Mouse (Mus musculus) forebrain, embryonic 14.5 days (tissue): ENCODE measurements around the gene Tbc1d30. TPM values are rescaled to one million over a fixed set of nuclear protein-coding genes. Genes with fewer than 3 reads are reported as not detected.

Source experiments
- ATAC-seq: fragments of 200-750 bp; cut with Nextera tagmentation; 2 replicates; pipeline ENCODE4 v1.8.0; 2017; ENCODE audit warnings: mild to moderate bottlenecking, moderate library complexity
- DNase-seq: peaks from one replicate; pipeline ENCODE4 v3.0.0-alpha.2; 2015; ENCODE audit warnings: low spot score
- H3K27ac ChIP-seq: fragments of 300-500 bp; sonication (generic); 2 replicates; pipeline ENCODE4 v1.5.1; 2014; ENCODE audit warnings: low read depth, mild to moderate bottlenecking, control low read depth, low read length, moderate library complexity
- H3K27me3 ChIP-seq: fragments of 300-500 bp; sonication (generic); replicated peaks from 2 replicates; pipeline ENCODE4 v1.6.1; 2014; ENCODE audit warnings: low read length, control low read depth, mixed read lengths; ENCODE audit not compliant: control insufficient read depth, insufficient read depth
- H3K36me3 ChIP-seq: fragments of 300-500 bp; sonication (generic); 2 replicates; pipeline ENCODE4 v1.6.1; 2014; ENCODE audit warnings: low read length, control low read depth; ENCODE audit not compliant: control insufficient read depth, insufficient read depth
- H3K4me1 ChIP-seq: fragments of 300-500 bp; sonication (generic); 2 replicates; pipeline ENCODE4 v1.6.1; 2014; ENCODE audit warnings: antibody characterized with exemption, low read length, control low read depth; ENCODE audit not compliant: control insufficient read depth, insufficient read depth
- H3K4me2 ChIP-seq: fragments of 300-500 bp; sonication (generic); 2 replicates; pipeline ENCODE4 v1.6.1; 2014; ENCODE audit warnings: mild to moderate bottlenecking, control low read depth, low read length
- H3K4me3 ChIP-seq: fragments of 300-500 bp; sonication (generic); 2 replicates; pipeline ENCODE4 v1.5.1; 2014; ENCODE audit warnings: low read depth, low read length, control low read depth
- H3K9ac ChIP-seq: fragments of 300-500 bp; sonication (generic); 2 replicates; pipeline ENCODE4 v1.6.1; 2014; ENCODE audit warnings: mild to moderate bottlenecking, low read length, control low read depth, moderate library complexity
- H3K9me3 ChIP-seq: fragments of 300-500 bp; sonication (generic); replicated peaks from 2 replicates; pipeline ENCODE4 v1.6.1; 2016; ENCODE audit warnings: low read length, control low read depth, mixed read lengths; ENCODE audit not compliant: control insufficient read depth
- WGBS: fragments of 180-500 bp; shearing (Covaris S2); extraction: QIAGEN DNeasy Blood & Tissue Kit; methylation state at CpG from one replicate; pipeline ENCODE4 v1.1.7; 2014; 5-methylcytosine and 5-hydroxymethylcytosine counted together
- polyA plus RNA-seq: library from polyadenylated mRNA; unstranded; fragments of >200 nt; fragmentation: Nextera tagmentation; extraction: Ambion mirVana; gene quantifications from 2 replicates; pipeline ENCODE4 v1.2.1, GENCODE M21; 2014

Tbc1d30 gene
- polyA plus RNA-seq, 1 experiment from 2014 or later = 9.3 TPM

DNA sequence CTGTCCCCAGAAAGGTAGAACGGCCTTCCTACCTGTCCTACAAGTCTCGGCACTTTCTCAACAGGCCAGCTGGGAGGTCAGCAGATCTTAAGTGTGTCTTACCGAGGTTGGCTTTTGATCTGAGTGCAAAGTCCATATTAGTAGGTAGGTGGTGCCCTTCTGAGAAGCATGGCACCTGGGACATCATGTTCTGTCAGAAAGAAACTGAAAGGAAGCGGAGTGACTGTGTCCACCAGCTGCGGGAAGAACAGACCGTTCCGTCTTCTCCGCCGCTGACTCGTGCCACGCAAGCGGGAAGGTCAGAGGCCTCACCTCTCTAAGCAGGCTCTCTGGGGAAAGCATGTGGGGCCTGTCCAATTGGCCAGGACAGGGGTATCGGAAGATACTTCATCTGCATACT lies 33.6 kb upstream of the Tbc1d30 start:
- Histone ChIP-seq H3K4me2 (no peak overlapping the region), H3K4me3 (no peak overlapping the region), H3K36me3 (peaks cover 82% of the 10 kb centered on the region), H3K9ac (no peak overlapping the region), H3K9me3 (no peaks in the 10 kb centered on the region), H3K27me3 (no peaks in the 10 kb centered on the region), H3K4me1 (no peaks in the 10 kb centered on the region), H3K27ac (no peak overlapping the region)
- ATAC-seq (no peak), DNase-seq (no peak)
- 93% methylated on average over 13 of the region's 13 CpGs for WGBS

DNA sequence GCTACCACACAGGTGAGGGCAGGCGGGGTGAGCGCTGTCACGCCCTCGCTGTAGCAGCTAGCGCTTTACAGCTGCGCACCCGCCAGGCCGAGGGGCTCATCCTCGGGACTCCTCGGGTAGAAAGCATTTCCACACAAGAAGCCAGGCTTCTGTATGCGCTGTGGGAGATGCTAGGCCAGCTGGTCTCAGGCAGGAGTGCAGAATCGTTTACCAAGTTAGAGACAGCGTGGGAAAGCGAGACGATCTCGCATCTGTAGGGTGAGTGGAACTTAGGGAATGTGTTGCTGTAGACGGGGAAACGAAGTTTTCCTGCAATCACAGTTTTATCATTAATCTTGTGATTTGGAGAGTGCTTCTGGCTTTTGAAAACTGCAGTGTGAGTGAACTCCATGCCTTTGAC lies 30.2 kb upstream of the Tbc1d30 start:
- 93% methylated on average over 18 of the region's 18 CpGs for WGBS
- no peaks in the 10 kb centered on the region for H3K9me3 ChIP-seq

DNA sequence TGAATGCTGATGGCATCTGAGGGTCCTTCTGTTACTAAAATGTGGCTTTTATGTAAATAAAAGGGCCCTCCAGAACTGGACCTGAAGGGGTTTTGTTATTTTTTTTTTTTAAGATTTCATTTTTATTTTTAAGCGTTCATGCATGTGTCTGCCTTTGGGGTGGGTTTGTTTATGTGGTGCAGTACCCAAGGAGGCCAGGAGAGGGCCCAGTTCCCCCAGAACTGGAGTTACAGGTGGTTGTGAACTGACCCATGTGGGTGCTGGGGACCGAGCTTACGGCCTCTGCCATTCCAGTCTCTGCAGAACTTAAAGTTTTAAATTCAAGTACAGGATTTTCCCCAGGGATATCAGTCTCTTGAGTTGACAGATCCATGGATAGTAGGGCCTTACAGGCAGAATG lies 28.3 kb upstream of the Tbc1d30 start:
- no peak overlapping the region for H3K4me3 ChIP-seq
- no peak overlapping the region for H3K27ac ChIP-seq
- no peak overlapping the region for H3K9ac ChIP-seq
- H3K27me3 ChIP-seq = no peaks in the 10 kb centered on the region
- no peaks in the 10 kb centered on the region for H3K4me1 ChIP-seq
- whole genome bisulfite sequencing = 95% methylated on average over 3 of the region's 3 CpGs
- H3K9me3 ChIP-seq = no peaks in the 10 kb centered on the region
- DNase-seq (no peak), ATAC-seq (no peak)
- no peak overlapping the region for H3K4me2 ChIP-seq
- peaks cover 88% of the 10 kb centered on the region for H3K36me3 ChIP-seq

More for the DNA sequence above, 30.2 kb upstream of the Tbc1d30 start:
- ATAC-seq (no peak), DNase-seq (no peak)
- H3K4me2 ChIP-seq = no peak overlapping the region
- H3K4me3 ChIP-seq = no peak overlapping the region
- H3K27ac ChIP-seq = no peak overlapping the region
- no peak overlapping the region for H3K9ac ChIP-seq
- peaks cover 84% of the 10 kb centered on the region for H3K36me3 ChIP-seq
- H3K4me1 ChIP-seq = no peaks in the 10 kb centered on the region
- H3K27me3 ChIP-seq = no peaks in the 10 kb centered on the region

DNA sequence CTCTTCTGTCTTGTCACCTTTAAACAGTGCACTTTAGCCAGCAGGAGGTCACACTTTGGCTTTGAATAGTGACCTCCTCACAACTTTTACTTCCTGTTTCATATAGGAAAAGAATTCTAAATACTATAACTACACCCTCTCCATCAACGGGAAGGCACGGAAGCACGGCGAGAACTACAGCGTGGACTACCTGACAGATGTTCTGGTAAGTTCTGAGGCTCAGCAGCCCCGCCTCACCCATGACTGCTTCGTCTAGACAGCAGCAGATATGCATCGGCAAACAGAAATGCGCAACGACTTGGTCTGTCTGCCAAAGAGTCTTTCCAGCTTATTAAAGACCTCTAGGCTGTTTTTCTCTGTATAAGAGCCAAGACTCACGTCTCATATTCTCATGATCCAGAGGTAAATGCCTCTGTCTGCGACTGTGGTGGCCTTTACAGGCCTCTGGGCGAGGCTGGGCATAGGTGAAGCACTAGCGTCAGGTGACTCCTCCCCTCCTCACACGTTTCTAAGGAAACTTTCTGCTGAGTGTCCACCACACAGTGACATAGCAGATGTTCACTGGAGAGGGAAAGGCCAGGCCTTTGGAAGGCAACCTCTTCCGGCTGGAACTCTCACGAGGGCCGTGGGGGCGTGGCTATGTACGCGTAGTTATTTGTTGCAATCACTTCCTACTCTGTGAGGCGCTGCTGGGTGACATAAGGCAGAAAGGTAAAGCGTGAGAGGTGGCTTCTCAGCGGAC lies 25.6 kb upstream of the Tbc1d30 start:
- H3K27ac ChIP-seq = no peak overlapping the region
- no peak for ATAC-seq
- H3K4me1 ChIP-seq = no peaks in the 10 kb centered on the region
- H3K4me2 ChIP-seq = no peak overlapping the region
- H3K4me3 ChIP-seq = no peak overlapping the region
- no peaks in the 10 kb centered on the region for H3K9me3 ChIP-seq
- H3K27me3 ChIP-seq = no peaks in the 10 kb centered on the region
- peaks cover 82% of the 10 kb centered on the region for H3K36me3 ChIP-seq
- H3K9ac ChIP-seq = no peak overlapping the region
- WGBS = 92% methylated on average over 24 of the region's 24 CpGs
- DNase-seq = no peak

DNA sequence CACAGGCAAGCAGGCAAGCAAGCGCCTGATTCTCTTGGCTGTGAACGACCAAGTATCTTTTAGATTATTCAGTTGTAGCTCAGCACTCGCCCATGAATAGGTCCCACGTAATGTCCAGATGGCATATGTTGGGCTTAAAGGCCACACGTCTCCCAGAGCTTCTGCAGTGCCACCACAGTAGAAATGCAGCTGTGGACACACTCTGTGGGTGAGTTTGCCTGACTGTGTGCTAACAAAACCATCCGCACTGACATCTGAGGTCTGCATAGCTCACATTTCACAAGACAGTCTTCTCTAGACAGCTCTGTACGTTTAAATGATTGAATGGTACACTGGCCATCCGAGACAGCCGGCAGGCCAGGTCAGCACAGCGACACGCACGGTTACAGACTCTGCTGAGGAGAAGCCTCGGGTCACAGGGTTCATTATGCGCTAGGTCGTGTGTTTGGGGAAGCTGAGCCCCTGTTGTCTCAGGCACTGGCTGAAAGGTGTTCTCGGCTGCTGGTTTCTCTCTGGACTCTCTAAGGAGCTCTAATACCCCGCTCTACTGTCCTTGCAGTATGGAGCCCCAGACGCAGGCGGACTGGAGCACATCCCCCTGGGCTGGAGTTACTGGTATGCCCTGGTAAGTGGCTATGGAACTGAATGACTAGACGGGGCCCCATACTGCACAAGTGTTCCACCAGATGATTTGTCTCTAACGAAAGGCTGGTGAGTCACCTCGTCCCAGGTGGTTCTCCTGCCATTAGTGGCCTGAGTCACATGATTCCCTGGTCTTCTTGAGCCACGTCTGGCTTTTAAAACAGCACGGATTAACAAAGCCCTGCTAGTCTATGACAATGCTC lies 24.8 kb upstream of the Tbc1d30 start:
- Histone ChIP-seq H3K4me2 (no peak overlapping the region), H3K27me3 (no peaks in the 10 kb centered on the region), H3K4me1 (no peaks in the 10 kb centered on the region), H3K4me3 (no peak overlapping the region), H3K27ac (no peak overlapping the region), H3K9ac (no peak overlapping the region), H3K36me3 (peaks cover 78% of the 10 kb centered on the region), H3K9me3 (no peaks in the 10 kb centered on the region)
- ATAC-seq (no peak), DNase-seq (no peak)
- 86% methylated on average over 24 of the region's 24 CpGs for WGBS

DNA sequence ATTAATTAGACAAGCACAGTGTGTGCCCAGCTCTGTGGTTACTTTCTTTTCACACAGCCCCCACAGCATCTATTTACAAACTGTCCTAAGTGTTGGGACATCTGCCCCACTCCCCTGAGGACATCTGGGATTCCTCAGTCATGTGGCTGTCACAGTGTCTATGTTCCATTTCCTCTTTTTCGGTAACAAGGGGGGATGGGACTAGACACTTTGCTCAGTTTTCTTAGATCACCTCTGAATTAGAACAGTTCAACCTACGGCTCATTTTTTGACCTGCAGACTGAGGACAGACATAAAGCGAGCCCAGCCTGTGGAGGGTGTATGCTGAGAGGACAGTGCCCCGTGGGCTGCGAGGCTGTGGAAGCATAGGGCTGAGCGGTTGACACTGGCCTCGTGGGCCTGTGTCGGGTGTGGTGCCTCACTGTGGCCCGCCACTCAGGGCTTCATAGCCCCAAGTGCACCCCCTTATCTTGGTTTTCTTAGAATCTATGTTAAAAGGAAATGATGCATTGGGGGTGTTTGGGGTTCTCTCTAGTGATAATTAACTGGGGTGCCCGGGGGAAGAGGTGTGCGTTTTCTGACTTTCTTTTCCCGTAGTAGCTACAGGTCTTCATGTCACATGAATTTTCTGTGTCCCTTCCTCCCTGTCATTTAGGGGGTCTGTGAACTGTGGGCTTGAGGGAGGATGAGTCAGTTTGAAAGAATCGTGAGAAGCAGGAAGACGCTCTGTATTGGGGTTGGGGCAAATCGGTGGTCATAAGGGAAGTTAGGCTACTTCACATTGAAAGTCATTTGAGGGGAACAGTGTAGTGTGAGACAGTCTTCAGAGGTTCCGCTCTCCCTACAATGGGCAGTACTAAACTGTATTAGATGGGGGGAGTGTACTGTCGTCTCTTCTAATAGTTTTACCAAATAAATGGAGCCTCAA lies 23.9 kb upstream of the Tbc1d30 start:
- H3K36me3 ChIP-seq = peaks cover 70% of the 10 kb centered on the region
- 92% methylated on average over 17 of the region's 17 CpGs for WGBS

DNA sequence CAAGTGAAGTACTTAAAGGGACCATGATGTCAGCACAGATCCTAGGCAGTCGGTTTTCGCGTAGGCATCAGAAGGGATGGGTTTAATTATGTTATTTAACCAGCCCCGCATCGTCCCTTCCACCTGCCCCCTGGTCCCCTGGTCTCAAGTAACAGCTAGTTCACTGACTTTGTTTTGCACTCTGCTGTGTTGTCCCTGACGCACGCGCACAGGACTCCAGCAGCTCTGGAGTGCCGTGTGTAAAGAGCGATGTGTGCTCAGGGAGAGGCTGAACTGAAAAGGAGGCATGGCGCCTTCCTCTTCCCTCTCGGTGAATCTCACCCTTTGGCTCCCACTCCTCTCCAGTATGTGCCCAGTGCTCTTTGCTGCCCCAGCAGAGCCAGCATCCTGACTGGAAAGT lies 22.9 kb upstream of the Tbc1d30 start:
- DNase-seq (no peak), ATAC-seq (no peak)
- Histone ChIP-seq H3K27me3 (no peaks in the 10 kb centered on the region), H3K4me3 (no peak overlapping the region), H3K4me1 (no peaks in the 10 kb centered on the region), H3K4me2 (no peak overlapping the region), H3K9ac (no peak overlapping the region), H3K9me3 (no peaks in the 10 kb centered on the region), H3K36me3 (peaks cover 61% of the 10 kb centered on the region), H3K27ac (no peak overlapping the region)
- 73% methylated on average over 12 of the region's 12 CpGs for WGBS

More for the DNA sequence above, 23.9 kb upstream of the Tbc1d30 start:
- Histone ChIP-seq H3K4me3 (no peak overlapping the region), H3K27ac (no peak overlapping the region), H3K4me1 (no peaks in the 10 kb centered on the region), H3K9me3 (no peaks in the 10 kb centered on the region), H3K9ac (no peak overlapping the region), H3K27me3 (no peaks in the 10 kb centered on the region), H3K4me2 (no peak overlapping the region)
- no peak for DNase-seq
- ATAC-seq = no peak

DNA sequence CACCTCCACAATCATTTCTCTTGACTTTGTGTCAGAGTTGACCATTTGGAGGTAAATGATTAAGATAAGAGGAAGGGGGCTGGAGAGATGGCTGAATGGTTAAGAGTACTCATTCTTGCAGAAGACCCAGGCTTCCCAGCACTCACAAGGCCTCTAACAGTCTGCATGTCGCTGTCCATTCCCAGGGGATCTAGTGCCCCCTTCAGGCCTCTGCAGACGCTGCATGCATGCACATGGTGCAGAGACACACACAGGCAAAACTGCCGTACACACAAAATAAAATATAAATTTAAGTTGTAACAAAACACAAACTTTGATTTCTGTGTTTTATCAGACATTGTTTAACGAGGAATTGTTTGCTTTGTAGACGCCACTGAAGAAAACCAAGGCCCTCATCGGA lies 19.7 kb upstream of the Tbc1d30 start:
- no peak overlapping the region for H3K9ac ChIP-seq
- H3K27me3 ChIP-seq = no peaks in the 10 kb centered on the region
- H3K4me3 ChIP-seq = no peak overlapping the region
- no peaks in the 10 kb centered on the region for H3K9me3 ChIP-seq
- H3K27ac ChIP-seq = no peak overlapping the region
- H3K4me2 ChIP-seq = no peak overlapping the region
- peaks cover 3% of the 10 kb centered on the region; the same call in 1 of the 2 replicates for H3K4me1 ChIP-seq
- DNase-seq = no peak
- 93% methylated on average over 6 of the region's 6 CpGs for WGBS
- no peak for ATAC-seq
- H3K36me3 ChIP-seq = peaks cover 33% of the 10 kb centered on the region
